Mouse (Mus musculus) forebrain, embryonic 11.5 days (tissue): ENCODE measurements at regions not wholly inside any gene's neighbourhood (a gene's known extent, or its start where the extent isn't known, plus 50 kb on each side); places are given as distances from the start of the nearest gene placed in this dataset.

Source experiments
- ATAC-seq: fragments of 200-750 bp; cut with Nextera tagmentation; replicated peaks from 2 replicates; pipeline ENCODE4 v1.8.0; 2017; ENCODE audit warnings: moderate TSS enrichment; ENCODE audit not compliant: low FRiP score
- DNase-seq: peaks from one replicate; pipeline ENCODE4 v3.0.0-alpha.2; 2017; ENCODE audit warnings: low spot score
- H3K27ac ChIP-seq: fragments of 300-500 bp; sonication (generic); 2 replicates; pipeline ENCODE4 v1.5.1; 2014; ENCODE audit warnings: low read depth, low read length
- H3K27me3 ChIP-seq: fragments of 300-500 bp; sonication (generic); 2 replicates; pipeline ENCODE4 v1.6.1; 2014; ENCODE audit warnings: mild to moderate bottlenecking, low read length, mixed read lengths; ENCODE audit not compliant: control insufficient read depth, insufficient read depth
- H3K36me3 ChIP-seq: fragments of 300-500 bp; sonication (generic); 2 replicates; pipeline ENCODE4 v1.6.1; 2014; ENCODE audit warnings: mild to moderate bottlenecking, low read length, moderate library complexity, mixed read lengths; ENCODE audit not compliant: control insufficient read depth, insufficient read depth
- H3K4me1 ChIP-seq: fragments of 300-500 bp; sonication (generic); replicated peaks from 2 replicates; pipeline ENCODE4 v1.6.1; 2014; ENCODE audit warnings: low read length, mixed read lengths; ENCODE audit not compliant: control insufficient read depth, insufficient read depth
- H3K4me2 ChIP-seq: fragments of 300-500 bp; sonication (generic); 2 replicates; pipeline ENCODE4 v1.6.1; 2014; ENCODE audit warnings: low read depth, mild to moderate bottlenecking, low read length, moderate library complexity, mixed read lengths; ENCODE audit not compliant: severe bottlenecking
- H3K4me3 ChIP-seq: fragments of 300-500 bp; sonication (generic); 2 replicates; pipeline ENCODE4 v1.5.1; 2014; ENCODE audit warnings: low read depth, low read length
- H3K9ac ChIP-seq: fragments of 300-500 bp; sonication (generic); 2 replicates; pipeline ENCODE4 v1.6.1; 2014; ENCODE audit warnings: low read length
- H3K9me3 ChIP-seq: fragments of 300-500 bp; sonication (generic); 2 replicates; pipeline ENCODE4 v1.6.1; 2016; ENCODE audit warnings: low read length, mixed read lengths; ENCODE audit not compliant: control insufficient read depth
- WGBS: fragments of 180-500 bp; shearing (Covaris S2); extraction: QIAGEN DNeasy Blood & Tissue Kit; methylation state at CpG from one replicate; pipeline ENCODE4 v1.1.7; 2014; 5-methylcytosine and 5-hydroxymethylcytosine counted together

GRCm38 (mm10) chr9:76734387-76734786 lies 167.5 kb upstream of the Fam83b start:
- no peak for DNase-seq
- Histone ChIP-seq H3K9me3 (no peaks in the 10 kb centered on the region), H3K27me3 (no peaks in the 10 kb centered on the region), H3K9ac (no peak overlapping the region), H3K4me3 (no peak overlapping the region), H3K27ac (no peak overlapping the region), H3K36me3 (no peaks in the 10 kb centered on the region), H3K4me1 (no peaks in the 10 kb centered on the region), H3K4me2 (no peak overlapping the region)
- ATAC-seq, result no peak
- 61% methylated on average over 1 of the region's 1 CpGs for WGBS

DNA sequence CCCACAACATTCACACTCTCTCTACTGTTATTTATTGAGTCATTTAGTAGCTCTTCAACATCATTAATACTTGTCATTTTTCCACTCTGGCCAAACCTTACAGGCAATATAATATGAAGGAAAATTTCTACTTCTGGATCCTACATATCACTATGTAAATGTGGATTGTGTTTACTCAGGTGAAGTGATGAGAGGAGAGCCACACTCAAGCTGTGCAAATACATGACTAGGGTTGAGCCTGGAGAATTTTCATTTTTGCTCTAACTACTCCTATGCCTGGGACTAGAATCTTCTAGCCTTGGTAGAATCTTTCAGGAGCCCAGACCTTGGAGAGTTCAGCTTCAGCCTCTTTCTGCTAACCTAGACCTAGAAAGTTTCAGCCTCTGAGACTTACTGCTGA lies 166.9 kb upstream of the Fam83b start:
- Histone ChIP-seq H3K4me2 (no peak overlapping the region), H3K4me3 (no peak overlapping the region), H3K27me3 (no peaks in the 10 kb centered on the region), H3K36me3 (no peaks in the 10 kb centered on the region), H3K4me1 (no peaks in the 10 kb centered on the region), H3K27ac (no peak overlapping the region), H3K9ac (no peak overlapping the region), H3K9me3 (no peaks in the 10 kb centered on the region)
- DNase-seq, result no peak
- ATAC-seq, result no peak

DNA sequence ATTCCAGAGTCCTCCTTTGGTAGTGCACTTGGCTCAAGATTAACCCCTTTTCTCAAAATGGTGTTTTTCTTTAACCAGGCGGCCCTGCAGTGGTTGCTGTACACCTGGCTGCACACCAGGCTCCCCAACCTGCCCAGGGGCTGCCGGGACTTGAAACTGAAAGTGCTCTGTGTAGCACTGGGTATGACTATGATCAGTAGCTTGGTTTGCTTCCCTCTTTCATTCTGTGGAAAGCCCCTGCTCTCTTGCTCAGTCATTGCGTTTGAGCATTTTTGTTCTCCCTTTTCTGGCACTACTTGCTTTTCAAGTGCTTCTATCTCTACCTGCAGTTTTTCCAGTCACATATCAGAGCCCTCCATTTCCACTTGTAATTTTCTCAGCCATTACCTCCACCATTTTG lies 156.0 kb upstream of the Fam83b start:
- Histone ChIP-seq H3K27me3 (no peaks in the 10 kb centered on the region), H3K4me3 (no peak overlapping the region), H3K27ac (no peak overlapping the region), H3K4me1 (no peaks in the 10 kb centered on the region), H3K9ac (no peak overlapping the region), H3K36me3 (no peaks in the 10 kb centered on the region), H3K4me2 (no peak overlapping the region), H3K9me3 (no peaks in the 10 kb centered on the region)
- ATAC-seq (no peak), DNase-seq (no peak)
- WGBS, result 88% methylated on average over 3 of the region's 3 CpGs

DNA sequence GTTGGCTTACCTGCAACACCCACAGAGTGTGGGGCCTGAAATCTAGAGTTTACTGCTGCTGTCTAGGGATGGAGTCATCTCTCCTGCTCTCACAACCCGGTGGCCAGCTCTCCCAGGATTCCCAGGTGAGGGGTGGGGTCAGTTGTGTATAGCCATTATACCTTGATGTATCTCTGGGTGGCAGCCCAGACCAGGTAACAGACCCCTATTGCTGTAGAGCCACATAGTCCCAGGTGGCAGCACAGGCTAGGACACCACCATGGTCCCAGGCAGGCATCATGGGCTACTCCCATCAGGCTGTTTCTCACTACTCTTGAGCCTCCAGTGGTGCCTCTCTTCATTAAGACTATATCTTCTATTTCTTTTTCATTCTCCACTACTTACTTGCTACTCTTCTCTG lies 148.9 kb upstream of the Fam83b start:
- no peak for ATAC-seq
- H3K4me2 ChIP-seq, result no peak overlapping the region
- 75% methylated on average over 1 of the region's 1 CpGs for WGBS

DNA sequence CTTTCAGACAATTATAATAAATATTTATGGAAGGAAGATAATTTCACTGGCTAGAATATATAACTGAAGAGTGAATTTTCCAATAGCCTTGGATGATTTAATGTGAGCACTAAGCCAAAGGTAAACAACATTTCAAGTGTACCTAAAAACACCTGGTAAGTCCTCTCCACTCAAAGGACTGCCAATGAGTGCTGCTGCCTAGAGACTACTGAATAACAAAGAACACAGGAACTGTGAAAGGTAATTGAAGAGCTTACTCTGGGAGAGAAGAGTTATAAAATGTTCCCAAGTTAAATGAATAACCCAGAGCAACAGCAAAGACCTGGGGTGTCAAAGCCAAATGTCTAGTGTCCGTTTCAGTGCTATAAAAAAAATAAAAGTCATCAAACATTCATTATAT lies 139.5 kb upstream of the Fam83b start:
- Histone ChIP-seq H3K9ac (no peak overlapping the region), H3K4me1 (no peaks in the 10 kb centered on the region), H3K4me3 (no peak overlapping the region), H3K9me3 (no peaks in the 10 kb centered on the region), H3K27ac (no peak overlapping the region), H3K27me3 (no peaks in the 10 kb centered on the region), H3K4me2 (no peak overlapping the region), H3K36me3 (no peaks in the 10 kb centered on the region)
- 63% methylated on average over 1 of the region's 1 CpGs for WGBS
- ATAC-seq (no peak), DNase-seq (no peak)

More for the DNA sequence above, 148.9 kb upstream of the Fam83b start:
- Histone ChIP-seq H3K4me3 (no peak overlapping the region), H3K36me3 (no peaks in the 10 kb centered on the region), H3K4me1 (no peaks in the 10 kb centered on the region), H3K27ac (no peak overlapping the region), H3K9ac (no peak overlapping the region), H3K9me3 (no peaks in the 10 kb centered on the region), H3K27me3 (no peaks in the 10 kb centered on the region)
- DNase-seq, result no peak

- Histone ChIP-seq H3K4me1 (no peaks in the 10 kb centered on the region), H3K36me3 (no peaks in the 10 kb centered on the region), H3K4me2 (no peak overlapping the region), H3K27ac (no peak overlapping the region), H3K4me3 (no peak overlapping the region), H3K9me3 (no peaks in the 10 kb centered on the region), H3K9ac (no peak overlapping the region), H3K27me3 (no peaks in the 10 kb centered on the region)
- DNase-seq, result no peak
- WGBS, result 87% methylated on average over 5 of the region's 5 CpGs
- ATAC-seq, result no peak
Observed at GRCm38 (mm10) chr9:76705786-76706185, 138.9 kb upstream of the Fam83b start.

- no peak for ATAC-seq
- Histone ChIP-seq H3K9ac (no peak overlapping the region), H3K27me3 (no peaks in the 10 kb centered on the region), H3K4me1 (no peaks in the 10 kb centered on the region), H3K27ac (no peak overlapping the region), H3K4me3 (no peak overlapping the region), H3K36me3 (no peaks in the 10 kb centered on the region), H3K4me2 (no peak overlapping the region), H3K9me3 (no peaks in the 10 kb centered on the region)
- no peak for DNase-seq
- WGBS, result 73% methylated on average over 4 of the region's 4 CpGs
Observed at GRCm38 (mm10) chr9:76695547-76695946, 128.6 kb upstream of the Fam83b start.

GRCm38 (mm10) chr9:76692976-76693375 lies 126.1 kb upstream of the Fam83b start:
- 88% methylated on average over 4 of the region's 4 CpGs for WGBS
- ATAC-seq (no peak), DNase-seq (no peak)
- no peaks in the 10 kb centered on the region for H3K36me3 ChIP-seq
- H3K4me2 ChIP-seq, result no peak overlapping the region
- no peak overlapping the region for H3K9ac ChIP-seq
- no peaks in the 10 kb centered on the region for H3K4me1 ChIP-seq
- H3K27me3 ChIP-seq, result no peaks in the 10 kb centered on the region
- no peak overlapping the region for H3K27ac ChIP-seq
- H3K9me3 ChIP-seq, result no peaks in the 10 kb centered on the region
- no peak overlapping the region for H3K4me3 ChIP-seq

DNA sequence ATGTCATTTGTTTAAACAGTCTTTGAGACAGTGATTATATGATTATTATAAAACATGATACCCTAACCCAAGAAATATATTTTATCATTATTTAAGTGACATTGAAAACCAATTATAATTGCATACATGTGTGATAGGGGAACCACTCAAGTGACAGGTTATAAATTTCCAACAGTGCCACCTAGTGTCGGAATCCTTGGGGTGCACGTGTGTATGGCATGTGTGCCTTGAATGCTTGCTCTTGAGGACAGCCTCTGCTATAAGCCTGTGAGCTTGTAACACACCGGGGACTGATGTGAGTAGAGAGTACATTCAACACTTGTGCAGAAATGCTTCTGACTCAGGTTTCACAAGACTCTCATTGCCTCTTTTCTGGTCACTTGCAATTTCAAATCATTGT lies 93.9 kb upstream of the Fam83b start:
- no peaks in the 10 kb centered on the region for H3K4me1 ChIP-seq
- ATAC-seq (peak; percentile 90), DNase-seq (peak; percentile 75)
- WGBS, result 17% methylated on average over 3 of the region's 3 CpGs
- H3K36me3 ChIP-seq, result no peaks in the 10 kb centered on the region
- H3K27ac ChIP-seq, result no peak overlapping the region
- H3K4me3 ChIP-seq, result no peak overlapping the region
- no peak overlapping the region for H3K4me2 ChIP-seq
- no peaks in the 10 kb centered on the region for H3K27me3 ChIP-seq
- no peak overlapping the region for H3K9ac ChIP-seq
- H3K9me3 ChIP-seq, result no peaks in the 10 kb centered on the region
